Mouse (Mus musculus): Measurements from ENCODE around the gene Gse1. TPM values are rescaled to one million over a fixed set of nuclear protein-coding genes. Genes with fewer than 3 reads are reported as not detected.

The Gse1 gene
- polyA plus RNA-seq, 1 experiment from 2014 or later, result 24.0 TPM

GRCm38 (mm10) chr8:120264388-120264943 lies 36.2 kb downstream of the Gse1 start:
- Histone ChIP-seq H3K9ac (peak overlapping the region; percentile 48; the same call in 1 of the 2 replicates), H3K27ac (peak overlapping the region; percentile 96), H3K36me3 (ENCODE audit: poor library complexity, severe bottlenecking) (no peaks in the 10 kb centered on the region), H3K27me3 (no peaks in the 10 kb centered on the region), H3K4me3 (no peak overlapping the region), H3K9me3 (replicated peaks) (no peaks in the 10 kb centered on the region), H3K4me1 (peaks cover 77% of the 10 kb centered on the region), H3K4me2 (peak overlapping the region; percentile 48)
- ATAC-seq, result peak; percentile 19
- WGBS, result 35% methylated on average over 13 of the region's 13 CpGs

GRCm38 (mm10) chr8:120264944-120265453 lies 36.7 kb downstream of the Gse1 start:
- Histone ChIP-seq H3K9ac (peak overlapping the region; percentile 48; the same call in 1 of the 2 replicates), H3K27ac (peak overlapping the region; percentile 96), H3K4me3 (no peak overlapping the region), H3K27me3 (no peaks in the 10 kb centered on the region), H3K4me1 (peaks cover 82% of the 10 kb centered on the region), H3K9me3 (replicated peaks) (no peaks in the 10 kb centered on the region), H3K36me3 (ENCODE audit: poor library complexity, severe bottlenecking) (no peaks in the 10 kb centered on the region), H3K4me2 (peak overlapping the region; percentile 48)
- WGBS, result 4% methylated on average over 16 of the region's 16 CpGs
- ATAC-seq, result peak; percentile 83

- Histone ChIP-seq H3K9ac (peak overlapping the region; percentile 60), H3K27me3 (no peaks in the 10 kb centered on the region), H3K4me1 (peaks cover 87% of the 10 kb centered on the region), H3K36me3 (ENCODE audit: poor library complexity, severe bottlenecking) (no peaks in the 10 kb centered on the region), H3K4me2 (0 out of 2 replicates have a peak overlapping the region, but pooled peaks have one; percentile 17), H3K27ac (peak overlapping the region; percentile 96), H3K4me3 (no peak overlapping the region), H3K9me3 (replicated peaks) (no peaks in the 10 kb centered on the region)
- 0% methylated on average over 4 of the region's 4 CpGs for WGBS
- ATAC-seq, result peak; percentile 56
Measured at GRCm38 (mm10) chr8:120265471-120265870, 37.2 kb downstream of the Gse1 start.

GRCm38 (mm10) chr8:120268541-120268980 lies 40.3 kb downstream of the Gse1 start:
- H3K4me2 ChIP-seq, result no peak overlapping the region
- no peaks in the 10 kb centered on the region for H3K36me3 ChIP-seq (ENCODE audit: poor library complexity, severe bottlenecking)
- WGBS, result 71% methylated on average over 19 of the region's 19 CpGs
- no peak for ATAC-seq
- H3K27ac ChIP-seq, result peak overlapping the region; percentile 31; the same call in 1 of the 2 replicates
- H3K4me3 ChIP-seq, result no peak overlapping the region
- H3K27me3 ChIP-seq, result 0 out of 2 replicates have a peak, but pooled peaks cover 3% of the 10 kb centered on the region
- no peaks in the 10 kb centered on the region for H3K9me3 ChIP-seq (replicated peaks)
- H3K9ac ChIP-seq, result no peak overlapping the region
- H3K4me1 ChIP-seq, result peaks cover 82% of the 10 kb centered on the region

GRCm38 (mm10) chr8:120270449-120270848 lies 42.2 kb downstream of the Gse1 start:
- no peak overlapping the region for H3K4me2 ChIP-seq
- 52% methylated on average over 13 of the region's 13 CpGs for WGBS
- H3K4me3 ChIP-seq, result no peak overlapping the region
- H3K9me3 ChIP-seq (replicated peaks), result no peaks in the 10 kb centered on the region
- H3K36me3 ChIP-seq (ENCODE audit: poor library complexity, severe bottlenecking), result no peaks in the 10 kb centered on the region
- H3K27ac ChIP-seq, result peak overlapping the region; percentile 27; the same call in 1 of the 2 replicates
- 0 out of 2 replicates have a peak, but pooled peaks cover 4% of the 10 kb centered on the region for H3K27me3 ChIP-seq
- H3K9ac ChIP-seq, result peak overlapping the region; percentile 17; the same call in 1 of the 2 replicates
- ATAC-seq, result peak; percentile 28
- peaks cover 68% of the 10 kb centered on the region for H3K4me1 ChIP-seq

- no peak for ATAC-seq
- WGBS, result 85% methylated on average over 4 of the region's 4 CpGs
- Histone ChIP-seq H3K4me1 (peaks cover 68% of the 10 kb centered on the region), H3K4me3 (no peak overlapping the region), H3K4me2 (no peak overlapping the region), H3K36me3 (ENCODE audit: poor library complexity, severe bottlenecking) (no peaks in the 10 kb centered on the region), H3K27me3 (peaks cover 16% of the 10 kb centered on the region), H3K9ac (no peak overlapping the region), H3K27ac (no peak overlapping the region), H3K9me3 (replicated peaks) (no peaks in the 10 kb centered on the region)
Measured at GRCm38 (mm10) chr8:120273430-120273829, 45.2 kb downstream of the Gse1 start.

GRCm38 (mm10) chr8:120276051-120276890 lies 48.0 kb downstream of the Gse1 start:
- Histone ChIP-seq H3K9me3 (replicated peaks) (no peaks in the 10 kb centered on the region), H3K27ac (peak overlapping the region; percentile 83), H3K4me1 (peaks cover 45% of the 10 kb centered on the region), H3K4me2 (peak overlapping the region; percentile 70), H3K9ac (peak overlapping the region; percentile 65), H3K4me3 (peak overlapping the region; percentile 38), H3K36me3 (ENCODE audit: poor library complexity, severe bottlenecking) (no peaks in the 10 kb centered on the region), H3K27me3 (peaks cover 23% of the 10 kb centered on the region)
- WGBS, result under 1% methylated on average over 47 of the region's 49 CpGs
- peak; percentile 78 for ATAC-seq

GRCm38 (mm10) chr8:120276891-120277426 lies 48.7 kb downstream of the Gse1 start:
- Histone ChIP-seq H3K36me3 (ENCODE audit: poor library complexity, severe bottlenecking) (no peaks in the 10 kb centered on the region), H3K27ac (peak overlapping the region; percentile 83), H3K4me1 (peaks cover 43% of the 10 kb centered on the region), H3K4me3 (peak overlapping the region; percentile 38), H3K27me3 (peaks cover 23% of the 10 kb centered on the region), H3K4me2 (peak overlapping the region; percentile 70), H3K9me3 (replicated peaks) (no peaks in the 10 kb centered on the region), H3K9ac (peak overlapping the region; percentile 65)
- no peak; the same call in 1 of the 2 replicates for ATAC-seq
- 11% methylated on average over 15 of the region's 16 CpGs for WGBS

GRCm38 (mm10) chr8:120278009-120278408 lies 49.8 kb downstream of the Gse1 start:
- ATAC-seq, result no peak
- Histone ChIP-seq H3K27ac (no peak overlapping the region), H3K9me3 (replicated peaks) (no peaks in the 10 kb centered on the region), H3K4me1 (peaks cover 52% of the 10 kb centered on the region), H3K4me3 (no peak overlapping the region), H3K27me3 (peaks cover 23% of the 10 kb centered on the region), H3K9ac (no peak overlapping the region), H3K36me3 (ENCODE audit: poor library complexity, severe bottlenecking) (no peaks in the 10 kb centered on the region), H3K4me2 (no peak overlapping the region)
- 80% methylated on average over 14 of the region's 14 CpGs for WGBS

GRCm38 (mm10) chr8:120279418-120279817 lies 51.2 kb downstream of the Gse1 start:
- no peak overlapping the region for H3K4me2 ChIP-seq
- ATAC-seq, result no peak
- H3K27ac ChIP-seq, result no peak overlapping the region
- peaks cover 19% of the 10 kb centered on the region for H3K27me3 ChIP-seq
- H3K36me3 ChIP-seq (ENCODE audit: poor library complexity, severe bottlenecking), result no peaks in the 10 kb centered on the region
- 88% methylated on average over 8 of the region's 8 CpGs for WGBS
- no peaks in the 10 kb centered on the region for H3K9me3 ChIP-seq (replicated peaks)
- no peak overlapping the region for H3K9ac ChIP-seq
- no peak overlapping the region for H3K4me3 ChIP-seq
- peaks cover 66% of the 10 kb centered on the region for H3K4me1 ChIP-seq

GRCm38 (mm10) chr8:120281487-120281886 lies 53.2 kb downstream of the Gse1 start:
- Histone ChIP-seq H3K4me1 (peaks cover 71% of the 10 kb centered on the region), H3K27ac (no peak overlapping the region), H3K9me3 (replicated peaks) (no peaks in the 10 kb centered on the region), H3K4me3 (no peak overlapping the region), H3K9ac (no peak overlapping the region), H3K27me3 (peaks cover 19% of the 10 kb centered on the region), H3K36me3 (ENCODE audit: poor library complexity, severe bottlenecking) (no peaks in the 10 kb centered on the region), H3K4me2 (no peak overlapping the region)
- peak; percentile 75 for ATAC-seq
- WGBS, result 10% methylated on average over 4 of the region's 4 CpGs

GRCm38 (mm10) chr8:120282465-120282864 lies 54.2 kb downstream of the Gse1 start:
- Histone ChIP-seq H3K36me3 (ENCODE audit: poor library complexity, severe bottlenecking) (no peaks in the 10 kb centered on the region), H3K9ac (peak overlapping the region; percentile 51), H3K4me3 (no peak overlapping the region), H3K4me2 (no peak overlapping the region), H3K4me1 (peaks cover 62% of the 10 kb centered on the region), H3K27me3 (peaks cover 14% of the 10 kb centered on the region), H3K9me3 (replicated peaks) (no peaks in the 10 kb centered on the region), H3K27ac (no peak overlapping the region)
- 49% methylated on average over 5 of the region's 5 CpGs for WGBS
- no peak for ATAC-seq
